17 mouse cellular contexts compared by ENCODE assay signal in genomic region chr1:137560389-137561268, GRCm38 (mm10).
DNase-seq lines count a peak whose midpoint lies in the region; ATAC-seq and TF ChIP-seq lines count a peak whose summit lies in the region.
"Had no signal": no experiment of that assay in that cellular context is flagged by ENCODE, and none has a peak within 500 bp of the region (broad histone marks: within the 10 kb centered on the region; RNA-seq: fewer than 3 reads in every experiment).

No protein-coding gene starts in this region.

- H3K27me3 ChIP-seq in heart, embryonic 14.5 days (ENCODE audit: control insufficient read depth, insufficient read depth, low read length), result no peaks in the 10 kb centered on the region
- H3K27me3 ChIP-seq in lung, embryonic 14.5 days (ENCODE audit: insufficient read depth, low read length), result no peaks in the 10 kb centered on the region
- no peaks in the 10 kb centered on the region for H3K27me3 ChIP-seq in heart, postnatal 0 days (ENCODE audit: control insufficient read depth, insufficient read depth, low read length)
- no peaks in the 10 kb centered on the region for H3K27me3 ChIP-seq in myocyte (ENCODE audit: control insufficient read depth, insufficient read depth, insufficient read length)
- no peaks in the 10 kb centered on the region for H3K27me3 ChIP-seq in forebrain, embryonic 12.5 days
- H3K27me3 ChIP-seq: CH12.LX; embryonic facial prominence, embryonic 12.5 days; intestine, embryonic 15.5 days; midbrain, embryonic 15.5 days; neural tube, embryonic 15.5 days had no signal

- no peak overlapping the region for H3ac ChIP-seq in myocyte (ENCODE audit: control insufficient read depth, insufficient read length)

- intact Hi-C loops in heart, postnatal 14 days (cut with DNase I), result no loop called here

- peak overlapping the region; percentile 55 to 62 for H3K27ac ChIP-seq in heart, embryonic 14.5 days (replicated peaks in 1 of 2; ENCODE audit: control insufficient read depth in 1 of 2, insufficient read depth in 1 of 2, low read depth in 2 of 2, low read length in 2 of 2)
- H3K27ac ChIP-seq in lung, embryonic 14.5 days (ENCODE audit: low read depth), result no peak overlapping the region
- peak overlapping the region; percentile 52 for H3K27ac ChIP-seq in heart, postnatal 0 days (ENCODE audit: low read depth)
- H3K27ac ChIP-seq in forebrain, embryonic 12.5 days, result no peak overlapping the region
- H3K27ac ChIP-seq: embryonic facial prominence, embryonic 12.5 days; intestine, embryonic 15.5 days; midbrain, embryonic 15.5 days; neural tube, embryonic 15.5 days had no signal

- no peak for TF ChIP-seq CTCF in lung, embryonic 14.5 days (IDR thresholded peaks at IDR 0.05; ENCODE audit: low read depth)
- no peak for TF ChIP-seq CTCF in heart, postnatal 0 days (IDR thresholded peaks at IDR 0.05; ENCODE audit: low read depth)

- no peak for TF ChIP-seq POLR2A in myocyte (IDR thresholded peaks at IDR 0.05; ENCODE audit: insufficient read length, low read depth)

- H3K9ac ChIP-seq in heart, embryonic 14.5 days (ENCODE audit: low read length), result no peak overlapping the region
- no peak overlapping the region for H3K9ac ChIP-seq in lung, embryonic 14.5 days
- no peak overlapping the region for H3K9ac ChIP-seq in heart, postnatal 0 days (replicated peaks; ENCODE audit: low read depth, low read length)
- no peak overlapping the region for H3K9ac ChIP-seq in forebrain, embryonic 12.5 days
- H3K9ac ChIP-seq: embryonic facial prominence, embryonic 12.5 days; intestine, embryonic 15.5 days; midbrain, embryonic 15.5 days; neural tube, embryonic 15.5 days had no signal

- TF ChIP-seq EP300 in heart, postnatal 0 days (IDR thresholded peaks at IDR 0.05; ENCODE audit: low read depth), result no peak

- ATAC-seq in heart, embryonic 14.5 days (ENCODE audit: insufficient number of reproducible peaks, insufficient read depth, low FRiP score, low read depth), result no peak; the same call in 1 of the 2 replicates
- ATAC-seq in lung, embryonic 14.5 days (ENCODE audit: insufficient read depth), result peak; percentile 65
- peak; percentile 36; the same call in 1 of the 2 replicates for ATAC-seq in heart, postnatal 0 days (ENCODE audit: insufficient read depth, low read depth)
- no peak for ATAC-seq in forebrain, embryonic 12.5 days (ENCODE audit: low FRiP score)
- ATAC-seq: intestine, embryonic 15.5 days; midbrain, embryonic 15.5 days had no signal

- DNase-seq in heart, postnatal 14 days, result no peak
- peak; percentile 49 for DNase-seq in lung, embryonic 14.5 days
- DNase-seq in lung, adult 18-20 months, result no peak
- no peak for DNase-seq in heart, postnatal 0 days (ENCODE audit: low spot score)
- DNase-seq: adrenal gland, postnatal 36 days; cerebellum, adult 11-12 months; layer of hippocampus, adult 9-11 months; left cerebral cortex, postnatal 4 days; right cerebral cortex, postnatal 4 days had no signal

- WGBS in heart, embryonic 14.5 days, result 27% methylated on average over 11 of the region's 11 CpGs
- 32% methylated on average over 11 of the region's 11 CpGs for WGBS in lung, embryonic 14.5 days
- WGBS in heart, postnatal 0 days, result 22% methylated on average over 11 of the region's 11 CpGs
- 75% methylated on average over 11 of the region's 11 CpGs for WGBS in forebrain, embryonic 12.5 days

- H3K4me1 ChIP-seq in heart, embryonic 14.5 days (ENCODE audit: control insufficient read depth in 2 of 2, insufficient read depth in 2 of 2, low read length in 2 of 2), result peaks cover 5 to 9% of the 10 kb centered on the region in 2 experiments; a peak in 3 of 4 replicates
- 0 out of 2 replicates have a peak, but pooled peaks cover 8% of the 10 kb centered on the region for H3K4me1 ChIP-seq in lung, embryonic 14.5 days (ENCODE audit: insufficient read depth)
- H3K4me1 ChIP-seq in heart, postnatal 0 days (ENCODE audit: control insufficient read depth, insufficient read depth), result peaks cover 9% of the 10 kb centered on the region
- H3K4me1 ChIP-seq in forebrain, embryonic 12.5 days, result no peaks in the 10 kb centered on the region
- H3K4me1 ChIP-seq: intestine, embryonic 15.5 days; midbrain, embryonic 15.5 days; neural tube, embryonic 15.5 days had no signal

- no peak overlapping the region; the same call in 1 of the 2 replicates for H3K4me2 ChIP-seq in heart, embryonic 14.5 days (ENCODE audit: low read length)
- H3K4me2 ChIP-seq in lung, embryonic 14.5 days, result no peak overlapping the region
- peak overlapping the region; percentile 33 for H3K4me2 ChIP-seq in heart, postnatal 0 days (ENCODE audit: low read depth, low read length)
- peak overlapping the region; percentile 31 for H3K4me2 ChIP-seq in myocyte (ENCODE audit: low read depth)
- H3K4me2 ChIP-seq in forebrain, embryonic 12.5 days, result no peak overlapping the region
- H3K4me2 ChIP-seq: embryonic facial prominence, embryonic 12.5 days; intestine, embryonic 15.5 days; midbrain, embryonic 15.5 days; neural tube, embryonic 15.5 days had no signal

- no peaks in the 10 kb centered on the region for H3K36me3 ChIP-seq in heart, embryonic 14.5 days (ENCODE audit: control insufficient read depth, insufficient read depth, low read length)
- H3K36me3 ChIP-seq in lung, embryonic 14.5 days (ENCODE audit: insufficient read depth), result no peaks in the 10 kb centered on the region
- no peaks in the 10 kb centered on the region for H3K36me3 ChIP-seq in heart, postnatal 0 days (replicated peaks; ENCODE audit: control insufficient read depth, insufficient read depth, low read length)
- no peaks in the 10 kb centered on the region for H3K36me3 ChIP-seq in myocyte (ENCODE audit: control insufficient read depth, insufficient read depth)
- H3K36me3 ChIP-seq in forebrain, embryonic 12.5 days (replicated peaks), result no peaks in the 10 kb centered on the region
- H3K36me3 ChIP-seq: embryonic facial prominence, embryonic 12.5 days; intestine, embryonic 15.5 days; midbrain, embryonic 15.5 days; neural tube, embryonic 15.5 days had no signal

- no peaks in the 10 kb centered on the region for H3K9me3 ChIP-seq in heart, embryonic 14.5 days (ENCODE audit: control insufficient read depth, low read length)
- no peaks in the 10 kb centered on the region for H3K9me3 ChIP-seq in lung, embryonic 14.5 days (ENCODE audit: low read depth, low read length)
- H3K9me3 ChIP-seq in heart, postnatal 0 days (replicated peaks; ENCODE audit: control insufficient read depth, low read length), result no peaks in the 10 kb centered on the region
- no peaks in the 10 kb centered on the region for H3K9me3 ChIP-seq in forebrain, embryonic 12.5 days
- H3K9me3 ChIP-seq: embryonic facial prominence, embryonic 12.5 days; intestine, embryonic 15.5 days; midbrain, embryonic 15.5 days; neural tube, embryonic 15.5 days had no signal

- H3K4me3 ChIP-seq in heart, embryonic 14.5 days (ENCODE audit: control insufficient read depth in 1 of 2, insufficient read depth in 1 of 2, low read depth in 1 of 2, low read length in 2 of 2), result no peak overlapping the region
- no peak overlapping the region for H3K4me3 ChIP-seq in lung, embryonic 14.5 days (ENCODE audit: low read depth, low read length)
- no peak overlapping the region for H3K4me3 ChIP-seq in heart, postnatal 0 days (ENCODE audit: low read depth, low read length)
- no peak overlapping the region for H3K4me3 ChIP-seq in myocyte
- H3K4me3 ChIP-seq in forebrain, embryonic 12.5 days (replicated peaks), result no peak overlapping the region
- H3K4me3 ChIP-seq: embryonic facial prominence, embryonic 12.5 days; intestine, embryonic 15.5 days; midbrain, embryonic 15.5 days; neural tube, embryonic 15.5 days had no signal

- H3K79me2 ChIP-seq in myocyte (ENCODE audit: control insufficient read depth, insufficient read depth), result no peaks in the 10 kb centered on the region

TF ChIP-seq in myocyte, 11 proteins besides CTCF, POLR2A, EP300 and RAD21:
- TF ChIP-seq SRF (IDR thresholded peaks at IDR 0.05; ENCODE audit: control insufficient read depth, insufficient read length, low read depth), result no peak

Comparison
In these comparisons a context has a peak if more than half of its experiments do, and no peak if none do; other contexts are left out.
1. ATAC-seq: peak in lung, embryonic 14.5 days (single experiment) and heart, postnatal 0 days (single experiment); none in heart, embryonic 14.5 days (single experiment) and forebrain, embryonic 12.5 days (single experiment).
2. H3K4me2 ChIP-seq: peak in heart, postnatal 0 days (single experiment) and myocyte (single experiment); none in heart, embryonic 14.5 days (single experiment), lung, embryonic 14.5 days (single experiment) and forebrain, embryonic 12.5 days (single experiment).
3. H3K27ac ChIP-seq: peak in heart, embryonic 14.5 days (2 of 2) and heart, postnatal 0 days (single experiment); none in lung, embryonic 14.5 days (single experiment) and forebrain, embryonic 12.5 days (single experiment).